Mouse (Mus musculus) midbrain, embryonic 12.5 days (tissue): ENCODE results near the gene Mtch2. TPM values are rescaled to one million over a fixed set of nuclear protein-coding genes. Genes with fewer than 3 reads are reported as not detected.
A peak's percentile ranks its signal among the peaks of the same experiment; 100 is the strongest.
"Not testable (repeated sequence)": the region's sequence is repeated elsewhere in the genome, so short reads cannot be mapped to it uniquely, and the experiment has no call there.

Experiments used
- ATAC-seq: fragments of 200-750 bp; cut with Nextera tagmentation; 2 replicates; pipeline ENCODE4 v1.8.0; 2017; ENCODE audit warnings: low read depth, moderate TSS enrichment, moderate library complexity; ENCODE audit not compliant: low FRiP score
- H3K27ac ChIP-seq: fragments of 300-500 bp; sonication (generic); replicated peaks from 2 replicates; pipeline ENCODE4 v1.5.1; 2016; ENCODE audit warnings: mild to moderate bottlenecking
- H3K27me3 ChIP-seq: fragments of 300-500 bp; sonication (generic); 2 replicates; pipeline ENCODE4 v1.6.1; 2016; ENCODE audit warnings: mild to moderate bottlenecking
- H3K36me3 ChIP-seq: fragments of 300-500 bp; sonication (generic); 2 replicates; pipeline ENCODE4 v1.6.1; 2016
- H3K4me1 ChIP-seq: fragments of 300-500 bp; sonication (generic); 2 replicates; pipeline ENCODE4 v1.6.1; 2016
- H3K4me2 ChIP-seq: fragments of 300-500 bp; sonication (generic); replicated peaks from 2 replicates; pipeline ENCODE4 v1.6.1; 2016; ENCODE audit warnings: mild to moderate bottlenecking, moderate library complexity
- H3K4me3 ChIP-seq: fragments of 300-500 bp; sonication (generic); 2 replicates; pipeline ENCODE4 v1.5.1; 2016; ENCODE audit warnings: mild to moderate bottlenecking
- H3K9ac ChIP-seq: fragments of 300-500 bp; sonication (generic); replicated peaks from 2 replicates; pipeline ENCODE4 v1.6.1; 2016; ENCODE audit warnings: mild to moderate bottlenecking, moderate library complexity
- H3K9me3 ChIP-seq: fragments of 300-500 bp; sonication (generic); 2 replicates; pipeline ENCODE4 v1.6.1; 2016; ENCODE audit warnings: mild to moderate bottlenecking
- WGBS: fragments of 180-500 bp; shearing (Covaris S2); methylation state at CpG from one replicate; pipeline ENCODE4 v1.1.7; 2016; 5-methylcytosine and 5-hydroxymethylcytosine counted together
- polyA plus RNA-seq: library from polyadenylated mRNA; unstranded; fragments of >200 nt; fragmentation: Nextera tagmentation; extraction: Ambion mirVana; gene quantifications from 2 replicates; pipeline ENCODE4 v1.2.1, GENCODE M21; 2016

Gene Mtch2
- polyA plus RNA-seq, 1 experiment from 2014 or later, result 207 TPM

- peak overlapping the region; percentile 63 for H3K4me2 ChIP-seq
- H3K27me3 ChIP-seq, result peaks cover 67% of the 10 kb centered on the region
- 7% methylated on average over 131 of the region's 133 CpGs for WGBS
- peak overlapping the region; percentile 48 for H3K4me3 ChIP-seq
- peak; percentile 51 for ATAC-seq
- peak overlapping the region; percentile 39; the same call in 1 of the 2 replicates for H3K9ac ChIP-seq
- H3K9me3 ChIP-seq, result no peaks in the 10 kb centered on the region
- H3K4me1 ChIP-seq, result peaks cover 29% of the 10 kb centered on the region
- H3K36me3 ChIP-seq, result peaks cover 17% of the 10 kb centered on the region; the same call in 1 of the 2 replicates
- no peak overlapping the region for H3K27ac ChIP-seq
Observed at GRCm38 (mm10) chr2:90889550-90890548, 42.9 kb downstream of the Mtch2 start.

- Histone ChIP-seq H3K27me3 (peaks cover 28% of the 10 kb centered on the region), H3K4me3 (no peak overlapping the region), H3K4me2 (no peak overlapping the region), H3K9me3 (no peaks in the 10 kb centered on the region), H3K36me3 (peaks cover 55% of the 10 kb centered on the region), H3K27ac (no peak overlapping the region), H3K9ac (no peak overlapping the region), H3K4me1 (peaks cover 14% of the 10 kb centered on the region)
- no peak for ATAC-seq
- 93% methylated on average over 6 of the region's 6 CpGs for WGBS
Observed at GRCm38 (mm10) chr2:90893673-90894298, 46.8 kb downstream of the Mtch2 start.

- WGBS, result 93% methylated on average over 3 of the region's 3 CpGs
- peaks cover 60% of the 10 kb centered on the region for H3K36me3 ChIP-seq
Observed at GRCm38 (mm10) chr2:90894299-90894677, 47.3 kb downstream of the Mtch2 start.

GRCm38 (mm10) chr2:90903398-90903797 is 56.4 kb downstream of the Mtch2 start:
- H3K4me1 ChIP-seq, result peaks cover 27% of the 10 kb centered on the region
- peak overlapping the region; percentile 92 for H3K4me3 ChIP-seq
- peak overlapping the region; percentile 94 for H3K9ac ChIP-seq
- H3K9me3 ChIP-seq, result no peaks in the 10 kb centered on the region
- H3K27me3 ChIP-seq, result no peaks in the 10 kb centered on the region
- ATAC-seq, result no peak
- H3K27ac ChIP-seq, result no peak overlapping the region
- H3K4me2 ChIP-seq, result peak overlapping the region; percentile 79
- WGBS, result 96% methylated on average over 2 of the region's 2 CpGs
- peaks cover 46% of the 10 kb centered on the region for H3K36me3 ChIP-seq

More at GRCm38 (mm10) chr2:90894299-90894677, 47.3 kb downstream of the Mtch2 start:
- H3K4me1 ChIP-seq, result peaks cover 12% of the 10 kb centered on the region
- H3K9ac ChIP-seq, H3K9me3 ChIP-seq, H3K4me2 ChIP-seq, ATAC-seq, H3K27ac ChIP-seq, H3K4me3 ChIP-seq: not testable (repeated sequence)
- H3K27me3 ChIP-seq, result peaks cover 23% of the 10 kb centered on the region

- Histone ChIP-seq H3K4me2 (peak within 1 kb of the TSS; percentile 79), H3K9me3 (no peaks in the 10 kb centered on the region), H3K4me3 (peak within 1 kb of the TSS; percentile 92), H3K27ac (peak within 1 kb of the TSS; percentile 89), H3K36me3 (peaks cover 46% of the 10 kb centered on the region), H3K9ac (peak within 1 kb of the TSS; percentile 94), H3K27me3 (no peaks in the 10 kb centered on the region), H3K4me1 (peaks cover 27% of the 10 kb centered on the region)
- under 1% methylated on average over 36 of the region's 43 CpGs for WGBS
- ATAC-seq, result peak; percentile 95
Observed at GRCm38 (mm10) chr2:90904076-90904855, 57.3 kb downstream of the Mtch2 start, which contains the start of the genes Kbtbd4 and Ndufs3. TSS of gene Kbtbd4 (plus strand) at chr2:90904740. TSS of gene Ndufs3 (minus strand) at chr2:90904827.

GRCm38 (mm10) chr2:90904856-90905224 is 57.9 kb downstream of the Mtch2 start:
- Histone ChIP-seq H3K4me2 (peak overlapping the region; percentile 79), H3K27ac (peak overlapping the region; percentile 89), H3K9me3 (no peaks in the 10 kb centered on the region), H3K4me1 (peaks cover 27% of the 10 kb centered on the region), H3K36me3 (peaks cover 49% of the 10 kb centered on the region), H3K4me3 (peak overlapping the region; percentile 92), H3K27me3 (no peaks in the 10 kb centered on the region), H3K9ac (peak overlapping the region; percentile 94)
- 1% methylated on average over 21 of the region's 21 CpGs for WGBS
- peak; percentile 74 for ATAC-seq

- H3K27ac ChIP-seq, result no peak overlapping the region
- peaks cover 57% of the 10 kb centered on the region for H3K36me3 ChIP-seq
- H3K4me2 ChIP-seq, result no peak overlapping the region
- ATAC-seq, result no peak
- 91% methylated on average over 2 of the region's 2 CpGs for WGBS
- no peak overlapping the region for H3K4me3 ChIP-seq
- no peaks in the 10 kb centered on the region for H3K9me3 ChIP-seq
- H3K27me3 ChIP-seq, result no peaks in the 10 kb centered on the region
- peaks cover 27% of the 10 kb centered on the region for H3K4me1 ChIP-seq
- no peak overlapping the region for H3K9ac ChIP-seq
Observed at GRCm38 (mm10) chr2:90906721-90907120, 59.8 kb downstream of the Mtch2 start.

- 91% methylated on average over 1 of the region's 1 CpGs for WGBS
- H3K4me2 ChIP-seq, result no peak overlapping the region
- peaks cover 67% of the 10 kb centered on the region for H3K36me3 ChIP-seq
Observed at GRCm38 (mm10) chr2:90910861-90911260, 63.9 kb downstream of the Mtch2 start.

GRCm38 (mm10) chr2:90911668-90912067 is 64.7 kb downstream of the Mtch2 start:
- H3K36me3 ChIP-seq, result peaks cover 63% of the 10 kb centered on the region
- no peak overlapping the region for H3K27ac ChIP-seq
- H3K4me3 ChIP-seq, result no peak overlapping the region
- WGBS, result 94% methylated on average over 1 of the region's 1 CpGs
- no peaks in the 10 kb centered on the region for H3K27me3 ChIP-seq
- H3K4me2 ChIP-seq, result no peak overlapping the region
- peaks cover 17% of the 10 kb centered on the region for H3K4me1 ChIP-seq
- no peaks in the 10 kb centered on the region for H3K9me3 ChIP-seq
- no peak for ATAC-seq
- H3K9ac ChIP-seq, result no peak overlapping the region

More at GRCm38 (mm10) chr2:90910861-90911260, 63.9 kb downstream of the Mtch2 start:
- no peak for ATAC-seq
- Histone ChIP-seq H3K4me3 (no peak overlapping the region), H3K9ac (no peak overlapping the region), H3K4me1 (peaks cover 13% of the 10 kb centered on the region), H3K27me3 (no peaks in the 10 kb centered on the region), H3K27ac (no peak overlapping the region), H3K9me3 (no peaks in the 10 kb centered on the region)

GRCm38 (mm10) chr2:90913671-90914070 is 66.7 kb downstream of the Mtch2 start:
- no peak overlapping the region for H3K4me3 ChIP-seq
- H3K9me3 ChIP-seq, result no peaks in the 10 kb centered on the region
- 93% methylated on average over 2 of the region's 2 CpGs for WGBS
- H3K36me3 ChIP-seq, result peaks cover 51% of the 10 kb centered on the region
- H3K4me2 ChIP-seq, result no peak overlapping the region
- ATAC-seq, result no peak
- H3K27ac ChIP-seq, result no peak overlapping the region
- H3K9ac ChIP-seq, result no peak overlapping the region
- H3K4me1 ChIP-seq, result peaks cover 28% of the 10 kb centered on the region
- no peaks in the 10 kb centered on the region for H3K27me3 ChIP-seq

GRCm38 (mm10) chr2:90915516-90915915 is 68.6 kb downstream of the Mtch2 start:
- Histone ChIP-seq H3K9me3 (no peaks in the 10 kb centered on the region), H3K4me2 (peak overlapping the region; percentile 75; the same call in 1 of the 2 replicates), H3K36me3 (peaks cover 33% of the 10 kb centered on the region), H3K4me3 (no peak overlapping the region), H3K27ac (no peak overlapping the region), H3K9ac (peak overlapping the region; percentile 39; the same call in 1 of the 2 replicates), H3K27me3 (no peaks in the 10 kb centered on the region), H3K4me1 (peaks cover 28% of the 10 kb centered on the region)
- WGBS, result 84% methylated on average over 1 of the region's 1 CpGs
- ATAC-seq, result no peak
